Mouse (Mus musculus): ENCODE measurements around the gene Rpl6. TPM values are rescaled to one million over a fixed set of nuclear protein-coding genes. Genes with fewer than 3 reads are reported as not detected.

The Rpl6 gene
- polyA plus RNA-seq, 1 experiment = 462 TPM

DNA sequence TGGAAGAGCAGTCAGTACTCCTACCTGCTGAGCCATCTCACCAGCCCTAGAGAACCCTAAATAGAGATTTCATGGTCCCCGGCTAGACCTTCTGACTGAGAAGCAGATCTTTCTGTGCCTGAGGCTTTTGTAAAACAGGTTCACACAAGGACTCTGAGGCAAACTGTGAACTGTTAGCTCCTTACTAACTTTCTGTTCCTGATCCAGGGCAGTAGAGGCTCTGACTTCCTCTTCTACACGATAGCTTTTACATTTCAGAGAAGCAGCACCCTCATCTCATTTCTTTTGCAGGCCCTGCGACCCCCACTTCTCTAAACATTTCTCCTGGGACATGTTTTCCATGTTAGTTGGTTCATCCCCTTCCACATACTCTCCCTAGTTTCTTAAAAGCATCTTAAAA is 45.4 kb downstream of the Rpl6 start:
- Histone ChIP-seq H3K4me1 (ENCODE audit: control insufficient read depth, insufficient read depth, insufficient read length, low read length) (no peaks in the 10 kb centered on the region), H3K4me3 (ENCODE audit: insufficient read depth, low read depth, low read length) (no peak overlapping the region), H3K27ac (replicated peaks; ENCODE audit: low read depth, low read length) (no peak overlapping the region)

DNA sequence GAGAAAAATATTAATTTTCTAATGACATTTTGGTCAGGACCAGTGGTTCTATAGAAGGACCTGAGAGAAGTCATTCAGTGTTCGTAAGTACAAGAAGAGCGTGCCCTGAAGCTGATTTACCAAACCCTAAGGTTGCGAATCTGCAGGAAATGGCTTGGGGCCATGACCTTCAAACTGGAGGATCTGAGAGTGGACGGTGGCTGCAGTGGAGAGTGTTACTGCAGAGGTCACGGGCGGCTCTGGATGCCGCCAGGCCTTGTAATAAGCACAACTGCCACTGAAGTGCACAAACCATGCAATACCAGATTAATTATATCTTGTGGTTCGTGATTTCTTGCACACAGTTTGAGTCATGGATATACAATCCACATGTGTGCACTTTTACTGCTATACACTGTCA is 47.5 kb downstream of the Rpl6 start:
- H3K27ac ChIP-seq (replicated peaks; ENCODE audit: low read depth, low read length) = no peak overlapping the region
- H3K4me3 ChIP-seq (ENCODE audit: insufficient read depth, low read depth, low read length) = no peak overlapping the region
- H3K4me1 ChIP-seq (ENCODE audit: control insufficient read depth, insufficient read depth, insufficient read length, low read length) = no peaks in the 10 kb centered on the region

DNA sequence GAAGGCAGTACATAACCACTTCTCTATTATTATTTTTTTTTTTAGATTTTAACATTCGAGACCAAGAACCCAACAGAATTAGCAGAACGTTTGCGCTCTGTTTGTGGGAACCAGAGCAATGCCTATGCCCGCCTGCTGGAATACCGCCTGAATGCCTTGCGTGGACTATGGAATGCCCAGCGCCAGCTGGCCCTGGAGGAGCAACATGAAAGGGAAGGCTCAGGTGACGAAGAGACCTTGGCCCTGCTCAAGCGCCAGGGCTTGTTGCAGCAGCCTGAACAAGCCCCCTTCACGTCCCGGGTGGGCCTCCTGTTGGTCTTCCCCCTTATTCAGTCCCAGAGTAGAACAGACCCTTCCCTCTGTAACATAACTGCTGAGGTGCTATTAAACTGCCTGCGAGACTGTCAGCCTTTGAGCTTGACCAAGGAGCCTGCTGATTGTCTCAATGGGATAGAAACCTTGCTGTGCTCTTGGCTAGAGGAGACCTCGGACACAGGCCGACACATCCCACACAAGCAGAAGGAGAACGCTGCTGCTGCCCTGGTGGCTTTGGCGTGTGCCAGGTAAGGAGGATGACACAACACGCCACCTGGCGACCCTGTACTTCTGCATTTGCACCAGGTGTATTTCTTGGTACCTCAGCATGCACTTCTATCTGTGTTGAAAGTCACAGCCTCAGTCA is 49.7 kb downstream of the Rpl6 start:
- no peak overlapping the region for H3K4me3 ChIP-seq (ENCODE audit: insufficient read depth, low read depth, low read length)
- no peak overlapping the region for H3K27ac ChIP-seq (replicated peaks; ENCODE audit: low read depth, low read length)
- H3K4me1 ChIP-seq (ENCODE audit: control insufficient read depth, insufficient read depth, insufficient read length, low read length) = no peaks in the 10 kb centered on the region

DNA sequence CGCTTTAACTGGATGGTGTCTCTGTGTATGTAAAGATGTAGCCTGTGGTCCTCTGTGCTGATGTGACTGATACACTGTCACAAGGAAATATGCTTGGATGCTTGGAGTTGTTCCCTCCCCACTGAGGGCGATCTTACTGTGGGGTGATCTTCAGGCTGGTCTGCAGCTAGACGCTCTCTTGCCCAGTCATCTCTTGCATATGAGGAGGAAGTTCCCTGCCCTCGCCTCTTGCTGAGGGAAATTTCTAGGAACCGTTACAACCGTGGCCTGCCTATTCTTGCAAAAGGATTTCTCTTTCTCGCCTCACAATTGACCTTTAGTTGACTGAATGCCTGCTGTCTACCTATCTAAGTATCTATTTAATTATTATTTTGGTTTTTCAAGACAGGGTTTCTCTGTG is 50.7 kb downstream of the Rpl6 start:
- H3K4me3 ChIP-seq (ENCODE audit: insufficient read depth, low read depth, low read length) = no peak overlapping the region
- no peak overlapping the region for H3K27ac ChIP-seq (replicated peaks; ENCODE audit: low read depth, low read length)
- no peaks in the 10 kb centered on the region for H3K4me1 ChIP-seq (ENCODE audit: control insufficient read depth, insufficient read depth, insufficient read length, low read length)

Other genes with a start within 250 kb of the Rpl6 start
- not detected in 2 replicates for gene Rph3a, start 194.4 kb upstream of the Rpl6 start, polyA plus RNA-seq (2012; ENCODE audit: insufficient read depth, insufficient read length, missing spikeins)
- gene Ptpn11, start 13.1 kb upstream of the Rpl6 start, polyA plus RNA-seq (2012; ENCODE audit: insufficient read depth, insufficient read length, missing spikeins) = 64.1 and 66.0 TPM in 2 replicates
- 6.0 and 9.2 TPM in 2 replicates for gene Hectd4, start 15.7 kb downstream of the Rpl6 start, polyA plus RNA-seq (2012; ENCODE audit: insufficient read depth, insufficient read length, missing spikeins)
- 27.3 and 29.2 TPM in 2 replicates for gene Trafd1, start 181.2 kb downstream of the Rpl6 start, polyA plus RNA-seq (2012; ENCODE audit: insufficient read depth, insufficient read length, missing spikeins)
- gene Naa25, start 193.5 kb downstream of the Rpl6 start, polyA plus RNA-seq (2012; ENCODE audit: insufficient read depth, insufficient read length, missing spikeins) = 15.3 and 19.5 TPM in 2 replicates
- 0.88 and 3.7 TPM in 2 replicates for gene Tmem116, start 247.4 kb downstream of the Rpl6 start, polyA plus RNA-seq (2012; ENCODE audit: insufficient read depth, insufficient read length, missing spikeins)
- gene Erp29, start 248.0 kb downstream of the Rpl6 start, polyA plus RNA-seq (2012; ENCODE audit: insufficient read depth, insufficient read length, missing spikeins) = 37.8 and 38.4 TPM in 2 replicates